Mouse (Mus musculus): ENCODE data around the gene Lbh.

GRCm38 (mm10) chr17:72891556-72891955, 26.5 kb upstream of the Lbh start:
- TF ChIP-seq POLR2A (IDR thresholded peaks at IDR 0.05; ENCODE audit: control insufficient read depth, extremely low read depth, insufficient read depth, low read length, poor library complexity) (no peak), CTCF (IDR thresholded peaks at IDR 0.05; ENCODE audit: borderline replicate concordance, control insufficient read depth, extremely low read depth, insufficient read depth, low read length, poor library complexity) (no peak)
